18 mouse cellular contexts compared by ENCODE assay signal in the genomic region with DNA sequence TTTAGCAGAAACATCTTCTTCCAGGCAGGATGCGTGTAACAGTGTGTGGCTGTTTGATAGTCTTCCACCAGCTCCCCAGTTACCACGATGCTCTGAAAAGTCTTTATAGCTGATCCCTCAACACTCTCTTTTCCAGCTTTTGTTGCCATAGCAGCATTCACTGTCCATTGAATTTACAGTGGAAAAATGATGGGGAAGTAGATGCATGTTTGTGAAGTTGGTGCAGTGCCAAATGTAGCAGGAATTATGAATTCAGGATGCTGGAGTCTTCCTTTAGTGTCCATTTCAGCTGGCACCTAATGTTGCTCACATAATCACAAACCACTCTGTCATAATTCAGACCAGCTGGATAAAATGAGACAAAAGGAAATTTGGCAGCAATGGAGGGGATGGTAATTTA.
A peak's percentile ranks its signal among the peaks of the same experiment; 100 is the strongest.
DNase-seq lines count a peak whose midpoint lies in the region; ATAC-seq and TF ChIP-seq lines count a peak whose summit lies in the region.
"Had no signal": no experiment of that assay in that cellular context is flagged by ENCODE, and none has a peak within 500 bp of the region (broad histone marks: within the 10 kb centered on the region; RNA-seq: fewer than 3 reads in every experiment).

No protein-coding gene starts in this region.

- H3K27me3 ChIP-seq in kidney, embryonic 14.5 days (ENCODE audit: control insufficient read depth, insufficient read depth, low read length): no peaks in the 10 kb centered on the region
- no peaks in the 10 kb centered on the region for H3K27me3 ChIP-seq in neural tube, embryonic 13.5 days
- H3K27me3 ChIP-seq in midbrain, postnatal 0 days (ENCODE audit: insufficient read depth, low read length): no peaks in the 10 kb centered on the region
- H3K27me3 ChIP-seq: limb, embryonic 15.5 days; neural tube, embryonic 12.5 days had no signal

- DNase-seq in cerebellum, adult 9-10 months: peak; percentile 29
- no peak for DNase-seq in cerebellum, postnatal 25 days
- DNase-seq in kidney, postnatal 14 days: peak; percentile 1
- DNase-seq in neural tube, embryonic 10.5 days (ENCODE audit: extremely low spot score, low spot score): no peak
- peak; percentile 82 for DNase-seq in midbrain, postnatal 0 days (ENCODE audit: low spot score)
- no peak for DNase-seq in ovary, adult 18-20 months (ENCODE audit: low spot score)
- DNase-seq: adrenal gland, adult 2 months; gastrocnemius, adult 2 months; heart, adult 18-20 months; heart, postnatal 14 days; kidney, postnatal 25 days; right cerebral cortex, postnatal 25 days had no signal

- no peaks in the 10 kb centered on the region for H3K4me1 ChIP-seq in kidney, embryonic 14.5 days (ENCODE audit: control insufficient read depth, insufficient read depth, low read length)
- 0 out of 2 replicates have a peak, but pooled peaks cover 3% of the 10 kb centered on the region for H3K4me1 ChIP-seq in neural tube, embryonic 13.5 days (replicated peaks)
- H3K4me1 ChIP-seq in midbrain, postnatal 0 days (ENCODE audit: insufficient read depth, low read length): no peaks in the 10 kb centered on the region
- H3K4me1 ChIP-seq: limb, embryonic 15.5 days; neural tube, embryonic 12.5 days had no signal

- H3K9me3 ChIP-seq in kidney, embryonic 14.5 days (ENCODE audit: control insufficient read depth, low read length): no peaks in the 10 kb centered on the region
- 0 out of 2 replicates have a peak, but pooled peaks cover 3% of the 10 kb centered on the region for H3K9me3 ChIP-seq in neural tube, embryonic 13.5 days
- peaks cover 3% of the 10 kb centered on the region; the same call in 1 of the 2 replicates for H3K9me3 ChIP-seq in midbrain, postnatal 0 days (ENCODE audit: low read length)
- H3K9me3 ChIP-seq: limb, embryonic 15.5 days; neural tube, embryonic 12.5 days had no signal

- H3K27ac ChIP-seq in kidney, embryonic 14.5 days (ENCODE audit: low read depth, low read length): no peak overlapping the region
- no peak overlapping the region for H3K27ac ChIP-seq in neural tube, embryonic 13.5 days (replicated peaks)
- no peak overlapping the region for H3K27ac ChIP-seq in midbrain, postnatal 0 days (ENCODE audit: low read depth, low read length)
- H3K27ac ChIP-seq: gastrocnemius, adult 2 months; limb, embryonic 15.5 days; neural tube, embryonic 12.5 days had no signal

- 86% methylated on average over 2 of the region's 2 CpGs for WGBS in kidney, embryonic 14.5 days
- 57% methylated on average over 2 of the region's 2 CpGs for WGBS in neural tube, embryonic 13.5 days
- 25% methylated on average over 2 of the region's 2 CpGs for WGBS in midbrain, postnatal 0 days

- no peak for ATAC-seq in kidney, embryonic 14.5 days (ENCODE audit: low FRiP score, low TSS enrichment)
- 0 out of 2 replicates have a peak, but pooled peaks have one; percentile 50 for ATAC-seq in neural tube, embryonic 13.5 days (ENCODE audit: low read depth)
- peak; percentile 68; the same call in 1 of the 2 replicates for ATAC-seq in midbrain, postnatal 0 days (ENCODE audit: low FRiP score)
- ATAC-seq: intestine, postnatal 0 days; lung, postnatal 0 days had no signal

- no peaks in the 10 kb centered on the region for H3K36me3 ChIP-seq in kidney, embryonic 14.5 days (ENCODE audit: control insufficient read depth, insufficient read depth, low read length)
- no peaks in the 10 kb centered on the region for H3K36me3 ChIP-seq in neural tube, embryonic 13.5 days
- no peaks in the 10 kb centered on the region for H3K36me3 ChIP-seq in midbrain, postnatal 0 days (ENCODE audit: insufficient read depth, low read length)
- H3K36me3 ChIP-seq: limb, embryonic 15.5 days; neural tube, embryonic 12.5 days had no signal

- H3K9ac ChIP-seq in kidney, embryonic 14.5 days (ENCODE audit: low read depth, low read length): no peak overlapping the region
- H3K9ac ChIP-seq in neural tube, embryonic 13.5 days: no peak overlapping the region
- no peak overlapping the region for H3K9ac ChIP-seq in midbrain, postnatal 0 days (replicated peaks; ENCODE audit: low read length, poor library complexity, severe bottlenecking)
- H3K9ac ChIP-seq: limb, embryonic 15.5 days; neural tube, embryonic 12.5 days had no signal

- no peak overlapping the region for H3K4me3 ChIP-seq in kidney, embryonic 14.5 days (ENCODE audit: low read length)
- H3K4me3 ChIP-seq in neural tube, embryonic 13.5 days: no peak overlapping the region
- no peak overlapping the region for H3K4me3 ChIP-seq in midbrain, postnatal 0 days (ENCODE audit: low read depth, low read length)
- H3K4me3 ChIP-seq: gastrocnemius, adult 2 months; limb, embryonic 15.5 days; neural tube, embryonic 12.5 days had no signal

- no peak overlapping the region for H3K4me2 ChIP-seq in kidney, embryonic 14.5 days (replicated peaks; ENCODE audit: low read depth, low read length)
- no peak overlapping the region for H3K4me2 ChIP-seq in neural tube, embryonic 13.5 days
- no peak overlapping the region for H3K4me2 ChIP-seq in midbrain, postnatal 0 days (ENCODE audit: low read depth, low read length, poor library complexity, severe bottlenecking)
- H3K4me2 ChIP-seq: limb, embryonic 15.5 days; neural tube, embryonic 12.5 days had no signal

- TF ChIP-seq CTCF in midbrain, postnatal 0 days (IDR thresholded peaks at IDR 0.05): no peak

Comparison
In these comparisons a context has a peak if more than half of its experiments do, and no peak if none do; other contexts are left out.
1. DNase-seq: peak in cerebellum, adult 9-10 months (single experiment), kidney, postnatal 14 days (single experiment) and midbrain, postnatal 0 days (single experiment); none in cerebellum, postnatal 25 days (0 of 2), neural tube, embryonic 10.5 days (single experiment) and ovary, adult 18-20 months (single experiment).